Mouse (Mus musculus): ENCODE measurements around the gene Rab6a.

Gene Rab6a

GRCm38 (mm10) chr7:100681132-100681531 is 73.9 kb downstream of the Rab6a start:
- no peak for DNase-seq (ENCODE audit: low spot score in 2 of 2)

- no peak for DNase-seq (ENCODE audit: low spot score in 2 of 2)
Observed at GRCm38 (mm10) chr7:100683241-100683640, 76.0 kb downstream of the Rab6a start.

- DNase-seq (ENCODE audit: low spot score in 2 of 2) = no peak
Observed at GRCm38 (mm10) chr7:100684081-100684480, 76.9 kb downstream of the Rab6a start.

GRCm38 (mm10) chr7:100684538-100684937 is 77.3 kb downstream of the Rab6a start:
- peak in 1 of 2 experiments; percentile 75 for DNase-seq (ENCODE audit: low spot score in 2 of 2)

GRCm38 (mm10) chr7:100685061-100686030 is 78.1 kb downstream of the Rab6a start:
- DNase-seq (ENCODE audit: low spot score in 2 of 2) = peak in 1 of 2 experiments; percentile 58

- no peak for DNase-seq (ENCODE audit: low spot score in 2 of 2)
Observed at GRCm38 (mm10) chr7:100688471-100688870, 81.3 kb downstream of the Rab6a start.

All from left cerebral cortex, adult 9 months (tissue).